Mouse (Mus musculus) embryonic facial prominence, embryonic 11.5 days (tissue): ENCODE results near the gene Smyd4. TPM values are rescaled to one million over a fixed set of nuclear protein-coding genes. Genes with fewer than 3 reads are reported as not detected.

Experiments used
- ATAC-seq: fragments of 200-750 bp; cut with Nextera tagmentation; replicated peaks from 2 replicates; pipeline ENCODE4 v1.8.0; 2017; ENCODE audit warnings: low read depth; ENCODE audit not compliant: insufficient number of reproducible peaks, low FRiP score, low TSS enrichment
- DNase-seq: peaks from one replicate; pipeline ENCODE4 v3.0.0-alpha.2; 2015; ENCODE audit warnings: low spot score
- H3K27ac ChIP-seq: fragments of 300-500 bp; sonication (generic); replicated peaks from 2 replicates; pipeline ENCODE4 v1.5.1; 2014; ENCODE audit warnings: mild to moderate bottlenecking, low read depth, low read length, control low read depth
- H3K27me3 ChIP-seq: fragments of 300-500 bp; sonication (generic); 2 replicates; pipeline ENCODE4 v1.6.1; 2014; ENCODE audit warnings: mild to moderate bottlenecking, low read length, moderate library complexity, mixed read lengths; ENCODE audit not compliant: control insufficient read depth, insufficient read depth
- H3K36me3 ChIP-seq: fragments of 300-500 bp; sonication (generic); replicated peaks from 2 replicates; pipeline ENCODE4 v1.6.1; 2014; ENCODE audit warnings: low read depth, mild to moderate bottlenecking, low read length, moderate library complexity, mixed read lengths; ENCODE audit not compliant: control insufficient read depth, insufficient read depth
- H3K4me1 ChIP-seq: fragments of 300-500 bp; sonication (generic); 2 replicates; pipeline ENCODE4 v1.6.1; 2014; ENCODE audit warnings: low read length, mixed read lengths; ENCODE audit not compliant: control insufficient read depth, insufficient read depth
- H3K4me2 ChIP-seq: fragments of 300-500 bp; sonication (generic); 2 replicates; pipeline ENCODE4 v1.6.1; 2014; ENCODE audit warnings: low read depth, mild to moderate bottlenecking, control low read depth, low read length, moderate library complexity
- H3K4me3 ChIP-seq: fragments of 300-500 bp; sonication (generic); 2 replicates; pipeline ENCODE4 v1.5.1; 2014; ENCODE audit warnings: low read depth, low read length, control low read depth
- H3K9ac ChIP-seq: fragments of 300-500 bp; sonication (generic); replicated peaks from 2 replicates; pipeline ENCODE4 v1.6.1; 2014; ENCODE audit warnings: mild to moderate bottlenecking, control low read depth, low read length
- H3K9me3 ChIP-seq: fragments of 300-500 bp; sonication (generic); replicated peaks from 2 replicates; pipeline ENCODE4 v1.6.1; 2016; ENCODE audit warnings: mild to moderate bottlenecking, low read length, inconsistent platforms, mixed read lengths; ENCODE audit not compliant: control insufficient read depth
- WGBS: fragments of 180-500 bp; shearing (Covaris S2); extraction: QIAGEN DNeasy Blood & Tissue Kit; methylation state at CpG from one replicate; pipeline ENCODE4 v1.1.7; 2014; 5-methylcytosine and 5-hydroxymethylcytosine counted together
- polyA plus RNA-seq: library from polyadenylated mRNA; unstranded; fragments of >200 nt; fragmentation: Nextera tagmentation; extraction: Ambion mirVana; gene quantifications from 2 replicates; pipeline ENCODE4 v1.2.1, GENCODE M21; 2014

Gene Smyd4
- polyA plus RNA-seq, 1 experiment from 2014 or later = 13.2 TPM

GRCm38 (mm10) chr11:75399411-75399841 is 51.2 kb downstream of the Smyd4 start:
- no peak overlapping the region for H3K9ac ChIP-seq
- no peaks in the 10 kb centered on the region for H3K9me3 ChIP-seq
- H3K27ac ChIP-seq = no peak overlapping the region
- no peak for ATAC-seq
- H3K4me3 ChIP-seq = no peak overlapping the region
- no peaks in the 10 kb centered on the region; the same call in 1 of the 2 replicates for H3K36me3 ChIP-seq
- no peak for DNase-seq
- H3K4me2 ChIP-seq = no peak overlapping the region
- WGBS = 87% methylated on average over 11 of the region's 11 CpGs
- H3K4me1 ChIP-seq = no peaks in the 10 kb centered on the region
- no peaks in the 10 kb centered on the region for H3K27me3 ChIP-seq

- H3K27ac ChIP-seq = no peak overlapping the region
- no peak for ATAC-seq
- no peak overlapping the region for H3K9ac ChIP-seq
- WGBS = 72% methylated on average over 9 of the region's 9 CpGs
- DNase-seq = no peak
- H3K36me3 ChIP-seq = no peaks in the 10 kb centered on the region; the same call in 1 of the 2 replicates
- H3K27me3 ChIP-seq = no peaks in the 10 kb centered on the region
- no peaks in the 10 kb centered on the region for H3K9me3 ChIP-seq
- no peak overlapping the region for H3K4me2 ChIP-seq
- no peak overlapping the region for H3K4me3 ChIP-seq
- H3K4me1 ChIP-seq = no peaks in the 10 kb centered on the region
Observed at GRCm38 (mm10) chr11:75400099-75400498, 51.9 kb downstream of the Smyd4 start.

GRCm38 (mm10) chr11:75402271-75402690 is 54.0 kb downstream of the Smyd4 start:
- WGBS = 65% methylated on average over 5 of the region's 5 CpGs
- no peaks in the 10 kb centered on the region for H3K9me3 ChIP-seq
- H3K4me3 ChIP-seq = no peak overlapping the region
- H3K4me1 ChIP-seq = no peaks in the 10 kb centered on the region
- H3K9ac ChIP-seq = no peak overlapping the region
- no peak for ATAC-seq
- no peaks in the 10 kb centered on the region; the same call in 1 of the 2 replicates for H3K36me3 ChIP-seq
- no peak overlapping the region for H3K4me2 ChIP-seq
- no peaks in the 10 kb centered on the region for H3K27me3 ChIP-seq
- DNase-seq = peak; percentile 73
- no peak overlapping the region for H3K27ac ChIP-seq

GRCm38 (mm10) chr11:75403301-75404052 is 55.2 kb downstream of the Smyd4 start:
- no peaks in the 10 kb centered on the region for H3K9me3 ChIP-seq
- no peak overlapping the region for H3K9ac ChIP-seq
- H3K4me3 ChIP-seq = no peak overlapping the region
- H3K27me3 ChIP-seq = no peaks in the 10 kb centered on the region
- DNase-seq = no peak
- H3K4me1 ChIP-seq = no peaks in the 10 kb centered on the region
- H3K27ac ChIP-seq = no peak overlapping the region
- H3K4me2 ChIP-seq = no peak overlapping the region
- no peaks in the 10 kb centered on the region; the same call in 1 of the 2 replicates for H3K36me3 ChIP-seq
- ATAC-seq = no peak
- WGBS = 73% methylated on average over 6 of the region's 6 CpGs

- no peak overlapping the region for H3K4me2 ChIP-seq
- no peaks in the 10 kb centered on the region for H3K9me3 ChIP-seq
- H3K9ac ChIP-seq = no peak overlapping the region
- 89% methylated on average over 6 of the region's 6 CpGs for WGBS
- H3K27me3 ChIP-seq = no peaks in the 10 kb centered on the region
- H3K4me1 ChIP-seq = no peaks in the 10 kb centered on the region
- DNase-seq = no peak
- ATAC-seq = no peak
- no peaks in the 10 kb centered on the region; the same call in 1 of the 2 replicates for H3K36me3 ChIP-seq
- no peak overlapping the region for H3K4me3 ChIP-seq
- H3K27ac ChIP-seq = no peak overlapping the region
Observed at GRCm38 (mm10) chr11:75404801-75405200, 56.6 kb downstream of the Smyd4 start.

- Histone ChIP-seq H3K4me2 (no peak overlapping the region), H3K27ac (no peak overlapping the region), H3K36me3 (no peaks in the 10 kb centered on the region; the same call in none of the 2 replicates), H3K27me3 (no peaks in the 10 kb centered on the region), H3K4me1 (no peaks in the 10 kb centered on the region), H3K4me3 (no peak overlapping the region), H3K9me3 (no peaks in the 10 kb centered on the region), H3K9ac (no peak overlapping the region)
- DNase-seq (no peak), ATAC-seq (no peak)
- WGBS = 74% methylated on average over 4 of the region's 4 CpGs
Observed at GRCm38 (mm10) chr11:75406104-75406503, 57.9 kb downstream of the Smyd4 start.

- 35% methylated on average over 3 of the region's 3 CpGs for WGBS
- H3K36me3 ChIP-seq = no peaks in the 10 kb centered on the region; the same call in none of the 2 replicates
- H3K9me3 ChIP-seq = no peaks in the 10 kb centered on the region
- H3K4me2 ChIP-seq = no peak overlapping the region
- DNase-seq = peak; percentile 48
- no peak overlapping the region for H3K4me3 ChIP-seq
- H3K27ac ChIP-seq = no peak overlapping the region
- H3K27me3 ChIP-seq = no peaks in the 10 kb centered on the region
- H3K4me1 ChIP-seq = no peaks in the 10 kb centered on the region
- no peak for ATAC-seq
- no peak overlapping the region for H3K9ac ChIP-seq
Observed at GRCm38 (mm10) chr11:75406865-75407264, 58.6 kb downstream of the Smyd4 start.
